Mouse (Mus musculus) megakaryocyte, embryonic 14.5 days (primary cell): ENCODE results near the gene Dhx57.

Experiments
- FLI1 ChIP-seq: IDR thresholded peaks from 2 replicates; pipeline ENCODE4 v1.6.1; 2012; ENCODE audit warnings: low read length, inconsistent platforms, mixed read lengths
- GATA1 ChIP-seq: IDR thresholded peaks from 3 replicates; pipeline ENCODE4 v1.6.1; 2012; ENCODE audit warnings: mixed read lengths, low read length, inconsistent platforms, borderline replicate concordance

DNA sequence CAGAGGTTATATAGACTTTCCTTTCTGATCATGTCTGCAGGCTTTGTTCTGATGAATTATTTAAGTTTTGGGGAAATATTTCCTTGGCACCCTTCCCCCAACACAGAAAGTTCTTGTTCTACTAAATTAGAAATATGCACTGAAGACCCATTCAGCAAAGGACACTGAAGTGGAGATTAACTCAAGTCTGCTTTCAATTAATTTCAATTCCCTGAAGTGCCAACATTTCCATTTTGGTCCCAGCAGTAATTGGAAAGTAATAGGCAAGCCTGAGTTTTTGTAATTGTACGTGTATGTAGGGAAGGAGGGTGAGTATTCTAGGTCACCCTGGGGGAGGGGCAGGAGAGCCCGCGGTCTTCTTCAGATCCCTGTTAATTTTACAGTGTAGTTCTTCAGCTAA, 36.2 kb upstream of the Dhx57 start:
- TF ChIP-seq FLI1 (no peak), GATA1 (no peak)
